ENCODE assay signal across 8 mouse cellular contexts in the genomic region with DNA sequence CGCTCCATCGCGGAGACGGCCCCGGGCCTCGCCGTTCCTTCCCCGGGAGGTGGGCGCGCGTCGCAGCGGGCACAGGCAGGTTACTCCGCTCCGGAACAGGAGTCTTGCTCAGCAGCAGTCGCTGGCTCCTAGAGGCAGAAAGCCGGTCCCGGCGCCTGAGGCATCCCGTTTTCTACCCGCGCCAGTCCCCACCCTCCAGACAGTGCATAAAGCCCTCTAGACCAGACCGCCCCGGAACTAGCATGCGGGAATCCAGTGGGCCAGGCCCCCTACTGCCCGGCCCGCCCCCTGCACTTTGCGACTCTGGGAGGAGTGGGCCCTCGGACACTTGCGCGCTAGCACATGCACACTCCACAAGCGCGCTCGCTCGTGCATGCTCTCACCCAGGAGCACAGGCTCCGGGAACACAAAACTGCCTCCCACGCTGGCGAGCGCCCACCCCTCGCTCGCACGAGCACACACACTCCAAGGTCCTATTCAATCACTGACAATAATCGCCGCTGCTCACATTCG. TPM values are rescaled to one million over a fixed set of nuclear protein-coding genes. Genes with fewer than 3 reads are reported as not detected.
DNase-seq lines count a peak whose midpoint lies in the region; ATAC-seq and TF ChIP-seq lines count a peak whose summit lies in the region.

A gene (minus strand): TSS at position 180 of the 513 bp plus-strand sequence.

- no peak for ATAC-seq in erythroblast, adult 5-6 weeks (replicated peaks; ENCODE audit: low FRiP score, poor library complexity, severe bottlenecking)
- ATAC-seq in forebrain, embryonic 13.5 days: peak; percentile 83
- peak; percentile 82 for ATAC-seq in intestine, embryonic 16.5 days
- peak; percentile 62 for ATAC-seq in liver, embryonic 11.5 days (replicated peaks; ENCODE audit: low FRiP score)
- peak; percentile 84 for ATAC-seq in midbrain, embryonic 16.5 days

- H3K27ac ChIP-seq in ES-E14 (ENCODE audit: insufficient read depth, low read depth, low read length, poor library complexity, severe bottlenecking): no peak within 1 kb of the TSS
- no peak within 1 kb of the TSS; the same call in 1 of the 2 replicates for H3K27ac ChIP-seq in forebrain, embryonic 13.5 days
- no peak within 1 kb of the TSS for H3K27ac ChIP-seq in intestine, embryonic 16.5 days (ENCODE audit: low read length)
- H3K27ac ChIP-seq in liver, embryonic 11.5 days (ENCODE audit: low read depth, low read length): no peak within 1 kb of the TSS
- peak within 1 kb of the TSS; percentile 32; the same call in 1 of the 2 replicates for H3K27ac ChIP-seq in midbrain, embryonic 16.5 days (ENCODE audit: low read length)

- H3K9me3 ChIP-seq in erythroblast, embryonic 14.5 days (ENCODE audit: control insufficient read depth, low read length): no peaks in the 10 kb centered on the region; the same call in 1 of the 2 replicates
- no peaks in the 10 kb centered on the region for H3K9me3 ChIP-seq in ES-E14 (ENCODE audit: control insufficient read depth, insufficient read depth, low read depth, low read length)
- no peaks in the 10 kb centered on the region for H3K9me3 ChIP-seq in forebrain, embryonic 13.5 days (replicated peaks)
- no peaks in the 10 kb centered on the region for H3K9me3 ChIP-seq in intestine, embryonic 16.5 days (ENCODE audit: control insufficient read depth, low read length)
- no peaks in the 10 kb centered on the region for H3K9me3 ChIP-seq in liver, embryonic 11.5 days (ENCODE audit: control insufficient read depth, low read length)
- no peaks in the 10 kb centered on the region for H3K9me3 ChIP-seq in midbrain, embryonic 16.5 days (replicated peaks; ENCODE audit: control insufficient read depth, low read length, poor library complexity, severe bottlenecking)

- no peaks in the 10 kb centered on the region for H3K4me1 ChIP-seq in erythroblast, embryonic 14.5 days (ENCODE audit: control insufficient read depth)
- H3K4me1 ChIP-seq in ES-E14 (ENCODE audit: control insufficient read depth in 2 of 2, insufficient read depth in 2 of 2, low read length in 2 of 2, poor library complexity in 1 of 2): peaks cover 2 to 7% of the 10 kb centered on the region in 2 experiments; a peak in 1 of 4 replicates
- peaks cover 39% of the 10 kb centered on the region for H3K4me1 ChIP-seq in forebrain, embryonic 13.5 days
- peaks cover 22% of the 10 kb centered on the region for H3K4me1 ChIP-seq in intestine, embryonic 16.5 days (ENCODE audit: control insufficient read depth, insufficient read depth, low read length)
- H3K4me1 ChIP-seq in liver, embryonic 11.5 days (replicated peaks; ENCODE audit: control insufficient read depth, insufficient read depth, low read length): peaks cover 4% of the 10 kb centered on the region
- H3K4me1 ChIP-seq in midbrain, embryonic 16.5 days (ENCODE audit: control insufficient read depth, insufficient read depth, low read length): peaks cover 33% of the 10 kb centered on the region

- H3K27me3 ChIP-seq in erythroblast, embryonic 14.5 days (ENCODE audit: control insufficient read depth): peaks cover 67% of the 10 kb centered on the region
- peaks cover 70% of the 10 kb centered on the region for H3K27me3 ChIP-seq in forebrain, embryonic 13.5 days
- H3K27me3 ChIP-seq in intestine, embryonic 16.5 days (replicated peaks; ENCODE audit: control insufficient read depth, insufficient read depth, low read length): peaks cover 38% of the 10 kb centered on the region
- H3K27me3 ChIP-seq in liver, embryonic 11.5 days (replicated peaks; ENCODE audit: control insufficient read depth, insufficient read depth, low read length): peaks cover 72% of the 10 kb centered on the region
- H3K27me3 ChIP-seq in midbrain, embryonic 16.5 days (ENCODE audit: control insufficient read depth, insufficient read depth, low read depth, low read length): peaks cover 16% of the 10 kb centered on the region

- in situ Hi-C loops in ES-E14 (cut with MboI; ENCODE audit: low sequenced_read_pairs in 2 of 2, unreplicated experiment in 2 of 2): loop anchor here in 1 of 2 experiments (5.0 to 25.0 kb wide), 3 partner anchors 876 to 1951 kb away; a partner anchor contains a TSS

- peak within 1 kb of the TSS; percentile 52 for H3K9ac ChIP-seq in ES-E14 (ENCODE audit: insufficient read depth, low read depth, low read length, poor library complexity, severe bottlenecking)
- peak within 1 kb of the TSS; percentile 65 for H3K9ac ChIP-seq in forebrain, embryonic 13.5 days
- peak within 1 kb of the TSS; percentile 63 for H3K9ac ChIP-seq in intestine, embryonic 16.5 days (ENCODE audit: low read depth, low read length)
- 0 out of 2 replicates have a peak within 1 kb of the TSS, but pooled peaks have one; percentile 5 for H3K9ac ChIP-seq in liver, embryonic 11.5 days (ENCODE audit: low read depth, low read length)
- H3K9ac ChIP-seq in midbrain, embryonic 16.5 days (ENCODE audit: low read depth, low read length): peak within 1 kb of the TSS; percentile 77

- WGBS in forebrain, embryonic 13.5 days: under 1% methylated on average over 45 of the region's 45 CpGs
- WGBS in intestine, embryonic 16.5 days: under 1% methylated on average over 45 of the region's 45 CpGs
- WGBS in liver, embryonic 11.5 days: under 1% methylated on average over 40 of the region's 45 CpGs
- WGBS in midbrain, embryonic 16.5 days: under 1% methylated on average over 45 of the region's 45 CpGs

- H3K36me3 ChIP-seq in erythroblast, embryonic 14.5 days (ENCODE audit: control insufficient read depth): no peaks in the 10 kb centered on the region
- H3K36me3 ChIP-seq in ES-E14 (ENCODE audit: control insufficient read depth, insufficient read depth, low read length, poor library complexity, severe bottlenecking): no peaks in the 10 kb centered on the region
- no peaks in the 10 kb centered on the region for H3K36me3 ChIP-seq in forebrain, embryonic 13.5 days (ENCODE audit: poor library complexity, severe bottlenecking)
- H3K36me3 ChIP-seq in intestine, embryonic 16.5 days (ENCODE audit: control insufficient read depth, insufficient read depth, low read length): no peaks in the 10 kb centered on the region
- H3K36me3 ChIP-seq in liver, embryonic 11.5 days (ENCODE audit: control insufficient read depth, insufficient read depth, low read length): no peaks in the 10 kb centered on the region
- H3K36me3 ChIP-seq in midbrain, embryonic 16.5 days (ENCODE audit: control insufficient read depth, insufficient read depth, low read length): no peaks in the 10 kb centered on the region

- peak; percentile 83 for DNase-seq in ES-E14 (ENCODE audit: low read depth, low spot score)
- DNase-seq in liver, embryonic 11.5 days (ENCODE audit: low spot score): peak; percentile 51
- DNase-seq in thymus, adult 18-20 months: no peak

- H3K4me3 ChIP-seq in erythroblast, embryonic 14.5 days (replicated peaks): peak within 1 kb of the TSS; percentile 29
- H3K4me3 ChIP-seq in ES-E14 (ENCODE audit: insufficient read depth in 1 of 2, low read depth in 1 of 2, low read length in 2 of 2, poor library complexity in 1 of 2, severe bottlenecking in 1 of 2): peak within 1 kb of the TSS; percentile 71 to 85
- peak within 1 kb of the TSS; percentile 73 for H3K4me3 ChIP-seq in forebrain, embryonic 13.5 days
- H3K4me3 ChIP-seq in intestine, embryonic 16.5 days (ENCODE audit: low read length): peak within 1 kb of the TSS; percentile 69
- peak within 1 kb of the TSS; percentile 58 for H3K4me3 ChIP-seq in liver, embryonic 11.5 days (ENCODE audit: low read depth, low read length)
- H3K4me3 ChIP-seq in midbrain, embryonic 16.5 days (ENCODE audit: low read depth, low read length): peak within 1 kb of the TSS; percentile 76

- H3K4me2 ChIP-seq in forebrain, embryonic 13.5 days: peak within 1 kb of the TSS; percentile 99
- peak within 1 kb of the TSS; percentile 100 for H3K4me2 ChIP-seq in intestine, embryonic 16.5 days (ENCODE audit: low read depth, low read length)
- peak within 1 kb of the TSS; percentile 89 for H3K4me2 ChIP-seq in liver, embryonic 11.5 days
- H3K4me2 ChIP-seq in midbrain, embryonic 16.5 days (ENCODE audit: low read length): peak within 1 kb of the TSS; percentile 99

TF ChIP-seq in ES-E14, 5 proteins besides CTCF, POLR2A, EP300 and RAD21:
- 0 out of 2 replicates have a peak, but pooled peaks have one; percentile 8 for TF ChIP-seq ZC3H11A (IDR thresholded peaks at IDR 0.05; ENCODE audit: borderline replicate concordance, low read depth, low read length)
- no peak for TF ChIP-seq HCFC1 (IDR thresholded peaks at IDR 0.05; ENCODE audit: borderline replicate concordance, insufficient read depth, low read length)
- TF ChIP-seq MAFK (IDR thresholded peaks at IDR 0.05; ENCODE audit: insufficient read depth, low read depth, low read length): peak; percentile 20; the same call in 1 of the 2 replicates
- TF ChIP-seq CHD2 (IDR thresholded peaks at IDR 0.05; ENCODE audit: low read depth, low read length): no peak

RNA-seq across cellular contexts. Expression of the gene that starts here (rescaled TPM):
- polyA plus RNA-seq in erythroblast, embryonic 14.5 days (2012): not detected in 2 replicates
- not detected in 2 replicates for total RNA-seq in erythroblast, adult 5-6 weeks (2015; ENCODE audit: low replicate concordance)
- total RNA-seq in erythroblast, adult 5-6 weeks (2017; ENCODE audit: low replicate concordance): not detected in 2 replicates
- total RNA-seq in ES-E14 (2012; rRNA removed): 103 and 124 TPM in 2 replicates
- 0.75 and 1.1 TPM in 2 replicates for polyA plus RNA-seq in forebrain, embryonic 13.5 days (2015; fragmentation: Nextera tagmentation; extraction: Ambion mirVana)
- polyA plus RNA-seq in intestine, embryonic 16.5 days (2015; fragmentation: Nextera tagmentation; extraction: Ambion mirVana): 2.0 and 2.2 TPM in 2 replicates
- polyA plus RNA-seq in liver, embryonic 11.5 days (2014; fragmentation: Nextera tagmentation; extraction: Ambion mirVana): 0.22 and 0.29 TPM in 2 replicates
- polyA plus RNA-seq in midbrain, embryonic 16.5 days (2015; fragmentation: Nextera tagmentation; extraction: Ambion mirVana): 0.58 and 0.88 TPM in 2 replicates

Comparison
In these comparisons a context has a peak if more than half of its experiments do, and no peak if none do; other contexts are left out.
1. RNA of the gene that starts here (total RNA-seq): 103 to 124 TPM in ES-E14; not detected in erythroblast, adult 5-6 weeks; every median in the first group is over 100 times any median in the second.
2. Peak in DNase-seq, ATAC-seq, H3K4me3 ChIP-seq, H3K9ac ChIP-seq and H3K4me2 ChIP-seq in liver, embryonic 11.5 days; RNA of the gene not detected or under 1 TPM.
3. Peak in ATAC-seq, H3K4me3 ChIP-seq, H3K27ac ChIP-seq, H3K9ac ChIP-seq and H3K4me2 ChIP-seq in midbrain, embryonic 16.5 days; RNA of the gene not detected or under 1 TPM.
4. H3K9ac ChIP-seq: peak in every context shown above with its lines; median percentile 77 in midbrain, embryonic 16.5 days; 65 in forebrain, embryonic 13.5 days; 63 in intestine, embryonic 16.5 days; 52 in ES-E14; 5 in liver, embryonic 11.5 days.
5. Peak in every context shown above with its lines, with median percentiles within 50 percentile points of each other: H3K4me3 ChIP-seq and H3K4me2 ChIP-seq.